In genomic region chr6:97481912-97482311, GRCm38 (mm10) we compare ENCODE assay signal across 31 mouse cellular contexts.
DNase-seq lines count a peak whose midpoint lies in the region; ATAC-seq lines count a peak whose summit lies in the region.
"Had no signal": no experiment of that assay in that cellular context is flagged by ENCODE, and none has a peak within 500 bp of the region (broad histone marks: within the 10 kb centered on the region; RNA-seq: fewer than 3 reads in every experiment).

No protein-coding gene starts in this region.

- DNase-seq in adrenal gland, adult 2 months, result peak; percentile 31
- DNase-seq in adrenal gland, postnatal 25 days, result no peak
- DNase-seq in kidney, adult 9 months, result peak; percentile 59
- DNase-seq in MN1 (ENCODE audit: low spot score), result no peak
- no peak for DNase-seq in ovary, postnatal 10 days (ENCODE audit: low spot score)
- DNase-seq: adrenal gland, postnatal 36 days; cerebellum, adult 9-10 months; gastrocnemius, adult 2 months; gastrocnemius, postnatal 36 days; layer of hippocampus, postnatal 36 days; left cerebral cortex, postnatal 4 days; liver, embryonic 13.5 days; lung, postnatal 4 days; thymus, postnatal 4 days had no signal

- H3K9me3 ChIP-seq in kidney, embryonic 16.5 days (ENCODE audit: low read length), result no peaks in the 10 kb centered on the region
- H3K9me3 ChIP-seq: heart, embryonic 10.5 days; heart, embryonic 15.5 days; hindbrain, embryonic 12.5 days; limb, embryonic 15.5 days; liver, embryonic 13.5 days; neural tube, embryonic 12.5 days had no signal

- no peak overlapping the region for H3K27ac ChIP-seq in kidney, embryonic 16.5 days (ENCODE audit: low read length)
- H3K27ac ChIP-seq: heart, embryonic 10.5 days; heart, embryonic 15.5 days; hindbrain, embryonic 12.5 days; kidney, postnatal 0 days; limb, embryonic 15.5 days; liver, embryonic 13.5 days; neural tube, embryonic 12.5 days had no signal

- no peak overlapping the region for H3K9ac ChIP-seq in kidney, embryonic 16.5 days (replicated peaks; ENCODE audit: low read length)
- H3K9ac ChIP-seq: heart, embryonic 15.5 days; hindbrain, embryonic 12.5 days; limb, embryonic 15.5 days; liver, embryonic 13.5 days; neural tube, embryonic 12.5 days had no signal

- no peak overlapping the region for H3K4me2 ChIP-seq in kidney, embryonic 16.5 days (replicated peaks; ENCODE audit: low read depth, low read length)
- H3K4me2 ChIP-seq: heart, embryonic 15.5 days; hindbrain, embryonic 12.5 days; limb, embryonic 15.5 days; liver, embryonic 13.5 days; midbrain, embryonic 11.5 days; neural tube, embryonic 12.5 days had no signal

- ATAC-seq in kidney, embryonic 16.5 days (ENCODE audit: low FRiP score, low TSS enrichment), result no peak
- ATAC-seq in megakaryocyte, adult 5-6 weeks (ENCODE audit: poor library complexity, severe bottlenecking), result peak; percentile 76
- ATAC-seq: forebrain, embryonic 16.5 days; intestine, embryonic 16.5 days; lung, postnatal 0 days; midbrain, embryonic 16.5 days; Patski had no signal

- WGBS in kidney, embryonic 16.5 days, result 64% methylated on average over 6 of the region's 6 CpGs

- peaks cover 5% of the 10 kb centered on the region for H3K27me3 ChIP-seq in kidney, embryonic 16.5 days (ENCODE audit: insufficient read depth, low read length)
- H3K27me3 ChIP-seq: neural tube, embryonic 12.5 days had no signal

- H3K4me3 ChIP-seq in kidney, embryonic 16.5 days (ENCODE audit: low read length), result no peak overlapping the region
- H3K4me3 ChIP-seq: erythroblast, embryonic 14.5 days; gastrocnemius, adult 2 months; heart, embryonic 10.5 days; heart, embryonic 15.5 days; hindbrain, embryonic 12.5 days; limb, embryonic 15.5 days; liver, embryonic 13.5 days; myocyte; neural tube, embryonic 12.5 days had no signal

- H3K4me1 ChIP-seq in kidney, embryonic 16.5 days (ENCODE audit: insufficient read depth, low read length), result peaks cover 12% of the 10 kb centered on the region; the same call in 1 of the 2 replicates

- no peaks in the 10 kb centered on the region for H3K36me3 ChIP-seq in kidney, embryonic 16.5 days (ENCODE audit: insufficient read depth, low read length)
- H3K36me3 ChIP-seq: G1E; heart, embryonic 10.5 days; heart, embryonic 15.5 days; hindbrain, embryonic 12.5 days; limb, embryonic 15.5 days; liver, embryonic 13.5 days; neural tube, embryonic 12.5 days had no signal

Comparison
In these comparisons a context has a peak if more than half of its experiments do, and no peak if none do; other contexts are left out.
1. DNase-seq: peak in adrenal gland, adult 2 months (single experiment) and kidney, adult 9 months (single experiment); none in adrenal gland, postnatal 25 days (single experiment), MN1 (single experiment) and ovary, postnatal 10 days (single experiment).